Mouse (Mus musculus) erythroblast, embryonic 14.5 days (primary cell): Measurements from ENCODE around the gene Frat2.

Experiments
- GATA1 ChIP-seq: IDR thresholded peaks from 2 replicates; pipeline ENCODE4 v1.6.1; 2012; ENCODE audit warnings: low read length, inconsistent platforms, mixed read lengths
- TAL1 ChIP-seq: IDR thresholded peaks from 3 replicates; pipeline ENCODE4 v1.6.1; 2012; ENCODE audit warnings: low read length, inconsistent platforms, mixed read lengths

- TF ChIP-seq GATA1 = no peak
- TF ChIP-seq TAL1 = no peak
These were observed 47.0 kb upstream of the Frat2 start for GRCm38 (mm10) chr19:41894959-41895358.
